Mouse (Mus musculus) urinary bladder, adult 2 months (tissue): Measurements from ENCODE around the gene Ramac. TPM values are rescaled to one million over a fixed set of nuclear protein-coding genes. Genes with fewer than 3 reads are reported as not detected.

Experiments used
- DNase-seq: peaks from one replicate; pipeline ENCODE4 v3.0.0; 2022; ENCODE audit warnings: low spot score
- polyA plus RNA-seq: library from polyadenylated mRNA; depleted of rRNA; stranded (reverse); fragments of >200 nt; gene quantifications from 2 replicates; pipeline ENCODE4 v1.2.3, GENCODE M21; 2012; rRNA removed

The Ramac gene
- 73.3 and 76.1 TPM in 2 replicates for polyA plus RNA-seq

DNA sequence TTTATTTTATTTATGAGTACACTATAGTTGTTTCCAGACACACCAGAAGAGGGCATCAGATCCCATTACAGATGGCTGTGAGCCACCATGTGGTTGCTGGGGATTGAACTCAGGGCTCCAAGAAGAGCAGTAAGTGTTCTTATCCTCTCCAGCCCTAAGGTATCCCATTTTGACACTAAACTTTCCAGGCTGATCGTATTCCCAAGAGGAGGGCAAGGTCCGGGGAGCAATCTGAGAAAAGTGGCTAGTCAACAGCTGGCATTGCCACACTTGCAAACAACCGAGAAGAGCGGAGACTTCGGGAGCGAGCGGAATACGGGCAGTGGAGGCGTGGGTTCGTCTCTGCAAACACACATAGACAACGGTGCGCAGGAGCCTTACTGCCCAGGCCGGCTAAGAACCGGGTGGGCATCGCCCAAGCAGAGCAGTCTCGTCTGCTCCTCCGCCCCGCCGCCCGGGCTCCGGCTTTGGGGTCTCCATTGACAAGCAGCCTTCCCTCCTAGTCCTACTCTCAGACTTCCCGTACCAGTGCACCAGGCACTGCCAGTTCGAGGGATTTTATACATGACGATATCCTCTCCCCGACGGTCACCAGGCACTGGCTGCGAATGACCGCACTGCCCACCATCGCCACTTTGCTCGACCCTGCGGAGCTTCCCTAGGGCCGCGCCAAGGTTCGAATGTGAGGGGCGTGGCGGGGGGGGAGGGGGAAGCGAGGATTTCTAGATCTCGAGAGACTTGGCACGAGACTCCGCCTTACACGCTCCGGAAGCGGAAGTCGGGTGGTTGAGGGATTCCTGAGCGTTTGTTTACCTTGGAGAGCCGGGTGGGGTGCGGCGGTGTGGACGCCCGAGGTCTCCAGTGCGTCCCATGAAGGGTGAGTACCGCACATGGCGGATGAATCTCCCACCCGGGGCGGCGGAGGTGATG, at the start of gene Ramac:
Gene Ramac, plus strand, starts transcription at position 746 of the 930 bp plus-strand sequence.
- DNase-seq = peak; percentile 71

DNA sequence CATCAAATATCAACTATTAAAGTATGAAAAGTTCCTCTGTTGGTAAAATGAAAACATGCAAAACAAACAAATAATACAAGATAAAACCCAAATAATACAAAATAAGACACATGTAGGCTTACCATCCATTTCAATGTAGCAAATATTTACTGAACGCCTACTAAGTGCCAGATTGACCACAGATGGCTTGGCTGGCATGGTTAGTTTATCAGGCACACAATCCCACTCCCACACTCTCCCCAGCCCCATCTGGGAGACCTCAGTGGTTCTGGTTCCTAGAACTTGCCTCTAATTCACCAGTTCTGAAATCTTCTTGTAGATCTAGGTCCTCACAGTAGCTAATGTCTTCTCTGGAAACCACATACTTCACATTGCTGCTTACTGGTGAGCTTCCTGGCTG, 44.1 kb upstream of the Ramac start:
- no peak for DNase-seq

DNA sequence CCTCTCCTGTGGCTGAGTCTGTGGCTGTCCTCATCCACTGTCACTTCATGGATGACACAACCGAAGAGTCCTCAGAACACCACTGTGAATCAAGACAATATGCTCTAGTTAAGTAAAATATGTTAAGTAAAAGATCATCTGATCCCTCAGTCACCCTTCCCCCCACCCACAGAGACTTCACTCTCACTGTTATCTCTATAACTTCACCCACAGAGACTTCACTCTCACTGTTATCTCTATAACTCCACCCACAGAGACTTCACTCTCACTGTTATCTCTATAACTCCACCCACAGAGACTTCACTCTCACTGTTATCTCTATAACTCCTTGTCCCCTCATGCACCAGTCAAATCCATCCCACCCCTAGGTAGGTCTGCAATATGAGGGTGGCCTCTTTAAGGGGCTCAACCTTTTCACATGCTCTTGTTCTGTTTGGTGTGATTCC, 43.5 kb upstream of the Ramac start:
- DNase-seq = no peak

DNA sequence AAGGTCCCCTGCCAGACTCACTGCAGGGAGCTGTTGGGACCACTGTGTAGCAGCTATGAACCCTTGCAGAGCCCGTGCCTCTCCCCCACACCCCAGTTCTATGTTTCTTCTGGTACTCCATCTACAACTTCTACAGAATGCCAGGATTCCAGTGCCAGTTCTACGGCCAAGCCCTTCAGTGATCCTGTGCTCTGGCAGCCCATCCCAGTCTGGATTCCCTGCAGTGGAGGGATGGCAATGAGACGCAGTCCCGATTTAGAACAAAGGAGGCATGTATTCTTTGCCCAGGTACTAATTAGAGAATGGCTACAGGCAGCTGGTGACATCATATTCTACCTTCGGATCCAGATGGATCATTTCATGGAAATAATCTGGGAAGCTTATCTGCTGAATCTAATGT, 41.5 kb upstream of the Ramac start:
- no peak for DNase-seq

DNA sequence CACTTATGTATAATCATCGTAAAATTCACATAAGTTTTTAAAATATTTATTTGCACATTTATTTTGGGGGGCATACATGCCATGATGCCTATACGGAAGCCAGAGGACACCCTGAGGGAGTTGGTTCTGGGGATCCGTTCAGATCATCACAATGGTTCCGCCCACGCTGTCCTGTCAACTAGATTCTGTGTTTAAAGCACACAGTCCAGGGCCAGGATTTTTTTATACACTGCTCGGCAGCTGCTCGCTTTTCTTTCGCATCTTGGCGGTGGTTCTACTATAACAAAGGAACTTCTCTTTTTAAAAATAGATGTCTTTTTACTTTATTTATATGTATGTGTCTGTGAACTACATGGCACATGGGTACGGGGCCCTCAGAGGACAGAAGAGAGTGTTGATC, 38.9 kb upstream of the Ramac start:
- DNase-seq = no peak

DNA sequence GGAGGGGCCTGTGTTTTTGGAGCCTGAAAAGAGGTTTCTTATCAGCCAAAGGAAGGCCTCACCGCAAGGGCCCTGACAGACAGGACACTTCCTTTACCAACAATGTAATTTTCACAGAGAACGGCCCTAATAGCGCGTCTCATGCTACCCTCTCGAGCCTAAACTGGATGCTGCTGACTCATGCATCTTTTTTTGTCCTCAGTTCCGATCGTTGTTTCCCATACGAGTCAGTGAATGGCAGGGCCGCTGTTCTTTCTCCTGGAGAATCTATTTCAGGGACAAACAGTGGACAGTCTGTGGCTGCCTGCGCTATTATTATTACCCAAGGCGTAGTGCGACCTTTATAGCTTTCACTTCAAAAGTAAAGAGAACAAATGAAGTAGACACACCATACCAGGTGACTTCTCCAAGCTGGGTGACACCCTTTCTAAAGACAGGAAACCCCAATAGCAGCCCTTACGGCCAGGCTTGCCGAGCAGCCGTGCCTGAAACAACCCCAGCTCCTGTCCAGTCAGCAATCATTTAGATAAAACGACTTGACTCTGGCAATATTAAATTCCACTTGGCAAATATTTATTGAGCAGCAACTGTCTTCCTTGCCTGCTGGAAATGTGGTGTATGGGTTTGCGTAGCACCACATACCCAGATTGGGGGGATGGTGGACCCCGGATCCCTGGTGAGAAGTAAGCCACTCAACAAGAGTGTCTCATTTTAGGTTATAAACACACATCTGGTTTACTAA, 36.6 kb upstream of the Ramac start:
- no peak for DNase-seq

DNA sequence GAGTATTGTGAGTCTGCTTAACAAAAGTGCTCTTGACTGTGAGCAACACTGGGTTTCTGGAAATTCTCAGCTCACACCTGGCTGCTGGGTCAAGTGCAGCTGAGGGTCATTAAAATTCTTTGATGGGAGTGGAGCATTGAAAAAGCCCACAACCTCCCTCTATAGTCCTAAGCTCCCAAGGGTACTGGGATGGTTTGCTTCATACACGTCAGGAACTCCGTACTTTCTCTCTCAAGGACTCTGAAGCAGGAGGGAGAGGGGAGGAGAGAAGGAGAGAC, 36.1 kb upstream of the Ramac start:
- DNase-seq = no peak

DNA sequence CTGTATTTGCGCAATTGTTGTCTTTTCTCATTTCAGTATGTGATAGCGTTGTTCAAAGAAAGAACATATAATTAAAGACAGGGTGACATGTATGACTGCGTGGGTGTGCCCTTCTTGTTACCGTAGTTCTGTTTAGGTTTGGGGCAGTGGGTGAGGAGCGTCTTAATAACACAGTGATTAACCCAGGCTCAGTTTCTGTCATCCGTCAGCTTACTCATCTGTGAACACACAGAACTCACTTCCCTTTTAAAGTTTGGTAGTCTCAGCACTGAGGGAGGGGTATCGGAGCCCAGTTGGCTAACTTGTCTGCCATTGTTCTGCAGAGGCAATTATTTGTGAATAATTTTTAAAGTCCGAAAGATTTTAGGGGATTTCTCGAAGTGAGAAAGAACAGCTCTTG, 35.0 kb upstream of the Ramac start:
- no peak for DNase-seq

DNA sequence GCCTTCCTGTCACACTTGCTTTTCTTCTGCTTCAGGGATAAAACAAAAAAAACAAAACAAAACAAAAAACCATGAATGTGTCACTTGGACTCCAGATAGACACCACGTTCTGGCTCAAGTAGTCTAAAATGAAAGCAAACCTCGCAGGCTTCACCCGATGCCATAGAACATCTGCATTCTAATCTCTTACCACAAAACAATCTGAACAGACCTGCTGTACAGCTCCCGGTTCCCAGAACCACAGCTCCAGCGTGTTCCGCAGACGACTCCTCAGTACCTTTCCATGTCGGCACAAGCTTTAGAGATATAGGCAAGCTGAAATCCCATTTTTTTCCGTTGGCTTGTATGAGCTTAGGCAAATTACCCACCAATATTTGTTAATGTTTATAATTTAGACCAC, 32.9 kb upstream of the Ramac start:
- DNase-seq = no peak

DNA sequence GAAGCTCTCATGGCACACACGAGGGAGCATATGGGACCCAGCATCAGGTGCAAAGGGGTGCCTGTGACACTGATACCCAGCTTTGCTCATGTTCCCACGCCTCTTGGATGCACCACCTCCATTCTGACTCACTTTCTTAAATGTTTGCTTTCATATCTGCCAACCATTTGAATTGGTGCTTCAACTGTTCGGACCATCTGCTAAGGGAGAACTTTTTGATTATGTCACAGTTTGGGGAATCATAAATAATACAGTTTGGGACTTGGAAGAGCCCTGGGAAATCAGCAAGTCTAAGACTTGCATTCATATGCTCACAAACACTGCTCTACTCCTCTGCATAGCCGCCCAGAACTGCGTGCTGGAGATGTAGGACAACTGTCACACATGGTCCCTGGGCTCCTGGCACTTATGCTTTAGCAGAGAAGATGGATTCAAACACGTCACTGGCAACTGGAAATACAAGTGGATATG, 31.5 kb upstream of the Ramac start:
- no peak for DNase-seq

DNA sequence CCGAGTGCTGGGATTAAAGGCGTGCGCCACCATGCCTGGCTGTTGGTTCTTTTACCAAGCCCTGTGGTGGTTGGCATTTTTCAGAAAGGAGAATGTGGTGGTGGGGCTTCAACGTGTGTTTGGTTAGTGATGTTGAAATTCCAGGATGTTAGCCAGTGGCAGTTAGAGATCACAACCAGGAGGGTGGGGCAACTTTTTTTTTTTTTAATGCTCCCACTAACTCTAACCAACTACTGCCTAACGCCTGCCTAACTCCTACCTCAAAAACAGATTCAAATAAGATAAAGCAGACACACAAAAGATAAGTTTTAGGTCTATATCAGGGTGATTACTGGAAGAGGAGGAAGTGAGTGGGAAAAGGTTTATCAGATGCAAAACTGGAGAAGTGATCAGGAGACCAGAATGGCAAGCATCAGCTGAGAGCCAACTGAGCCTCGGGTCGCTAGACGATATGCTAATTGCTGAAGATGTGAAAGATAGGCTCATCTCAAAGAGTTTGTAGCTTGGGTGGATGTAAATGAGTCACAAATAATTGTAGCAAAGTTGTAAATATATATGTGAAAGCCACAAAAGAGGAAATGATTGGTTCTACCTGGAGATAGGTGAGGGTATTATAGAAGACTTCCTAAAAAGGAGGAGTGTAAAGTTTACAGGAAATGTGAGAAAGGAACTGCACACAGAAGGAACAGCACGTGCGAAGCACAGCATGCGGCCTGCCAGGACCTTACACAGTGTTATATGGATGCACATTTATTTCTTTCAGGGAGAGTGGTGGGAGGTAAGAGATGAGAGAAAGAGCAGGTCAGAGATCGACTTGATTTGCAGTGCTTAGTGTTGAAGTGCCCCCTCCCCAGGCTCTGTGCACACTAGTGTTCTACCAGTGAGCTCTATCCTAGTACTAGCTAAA, 30.3 kb upstream of the Ramac start:
- DNase-seq = no peak

DNA sequence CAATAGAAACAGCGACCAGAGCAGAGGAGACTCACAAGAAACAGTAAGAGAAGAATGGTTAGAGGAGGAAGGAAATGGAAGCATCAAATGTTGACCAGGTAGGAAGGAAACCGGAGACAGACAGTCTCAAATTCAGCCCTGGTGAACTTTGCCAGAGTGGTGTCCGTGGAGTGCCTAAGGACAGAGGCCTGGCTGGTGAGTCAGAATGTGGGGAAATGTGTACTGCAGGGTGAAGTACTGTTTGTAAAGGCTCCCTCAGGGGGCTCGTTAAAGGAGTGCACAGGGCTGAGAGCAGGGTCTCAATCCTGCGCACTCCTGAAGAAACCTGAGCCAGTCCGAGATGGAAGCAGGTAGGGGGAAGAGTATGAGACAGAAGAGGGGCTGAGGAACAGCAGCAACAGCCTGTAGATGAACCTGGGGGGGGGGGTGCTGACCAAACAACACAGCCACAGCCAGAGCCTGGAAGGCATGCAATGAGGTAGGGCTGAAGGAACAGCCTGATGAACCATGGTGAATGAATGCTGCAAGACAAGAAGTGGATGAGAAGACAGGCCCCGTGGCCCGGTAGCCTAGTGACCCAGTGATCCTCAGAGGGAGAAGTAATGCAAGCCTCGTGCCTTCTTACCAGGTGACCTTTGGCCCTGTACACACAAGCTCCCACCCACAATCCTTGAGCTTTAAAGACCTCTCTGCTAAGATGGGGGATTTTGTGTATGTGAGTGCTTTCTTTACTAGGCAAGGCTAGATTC, 27.3 kb upstream of the Ramac start:
- DNase-seq = no peak

DNA sequence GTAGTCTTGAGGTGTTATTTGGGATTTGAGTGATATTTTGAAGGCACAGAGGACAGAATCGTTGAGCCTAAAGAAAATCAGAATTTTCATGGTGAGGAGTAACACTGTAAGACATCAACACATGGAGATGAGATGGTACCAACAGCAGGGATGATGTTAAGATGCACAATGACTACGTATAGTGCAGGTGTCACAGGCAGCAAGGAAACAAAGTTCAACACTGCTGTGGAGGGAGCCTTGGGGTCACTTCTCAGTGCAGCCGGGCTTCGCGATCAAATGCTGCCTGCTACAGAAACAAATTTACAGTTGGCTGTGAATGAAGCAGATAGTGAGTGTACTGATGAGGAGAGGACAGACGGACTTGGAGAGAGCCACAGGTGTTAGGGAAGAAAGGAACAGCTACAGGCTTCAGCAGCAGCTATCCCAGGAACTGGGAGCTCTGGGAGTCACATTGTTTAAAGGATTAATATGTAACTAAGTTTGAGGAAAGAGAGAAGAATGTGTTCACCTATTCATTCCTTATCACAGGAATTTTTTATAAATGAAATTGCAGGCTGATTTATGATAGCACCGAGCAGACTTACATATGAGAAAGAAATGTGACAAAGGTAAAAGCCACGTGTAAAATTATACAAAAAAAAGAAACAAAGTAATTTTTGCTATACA, 23.9 kb upstream of the Ramac start:
- DNase-seq = no peak

DNA sequence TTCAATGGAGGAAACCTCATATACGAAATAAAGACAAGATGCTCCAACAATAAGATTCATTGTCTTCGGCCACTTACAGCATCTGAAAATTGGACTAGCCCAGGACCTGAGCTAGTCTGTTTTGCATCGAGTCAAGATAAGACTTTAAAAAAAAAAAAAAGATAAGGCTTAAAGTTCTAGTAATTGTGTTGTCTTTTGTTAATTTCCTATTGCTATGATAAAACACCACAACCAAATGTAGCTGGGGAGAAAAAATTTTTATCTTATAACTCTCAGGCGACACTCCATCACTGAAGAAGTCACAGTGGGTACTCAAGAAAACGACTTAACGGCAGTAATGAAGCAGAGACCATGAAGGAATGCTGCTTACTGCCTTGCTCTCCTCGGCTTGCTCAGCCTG, 22.7 kb upstream of the Ramac start:
- DNase-seq = no peak

DNA sequence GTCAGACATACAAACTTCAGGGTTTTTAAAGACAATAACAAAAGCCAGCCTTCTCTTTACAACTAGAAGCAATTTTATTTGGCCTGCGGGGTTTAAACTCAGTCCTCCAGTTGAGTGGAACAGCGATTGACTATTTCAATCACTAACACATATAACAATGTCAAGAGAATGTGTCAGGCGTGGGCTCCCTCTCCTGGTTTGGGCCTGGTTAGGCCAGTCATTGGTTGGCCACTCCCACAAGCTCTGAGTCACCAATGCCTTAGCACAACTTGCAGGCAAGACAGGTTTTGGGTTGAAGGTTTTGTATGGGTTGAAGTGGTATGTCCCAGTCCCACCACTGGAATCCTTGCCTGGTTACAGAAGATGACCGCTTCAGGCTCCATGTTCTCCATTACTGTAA, 18.6 kb upstream of the Ramac start:
- no peak for DNase-seq

DNA sequence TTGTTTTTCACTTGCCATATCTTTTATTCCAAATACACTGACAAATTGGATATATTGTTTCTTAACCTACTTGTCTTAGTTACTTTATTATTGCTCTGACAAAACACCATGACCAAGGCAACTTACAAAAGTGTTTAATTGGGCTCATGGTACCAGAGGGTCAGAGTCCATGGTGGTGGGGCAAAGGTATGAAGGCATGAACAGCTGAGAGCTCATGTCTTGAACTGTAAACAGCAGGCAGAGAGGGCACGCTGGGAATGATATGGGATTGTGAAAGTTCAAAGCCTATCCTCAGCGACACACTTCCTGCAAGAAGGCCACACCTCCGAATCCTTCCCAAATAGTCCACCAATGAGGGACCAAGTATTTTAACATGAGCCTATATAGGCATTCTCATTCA, 14.8 kb upstream of the Ramac start:
- DNase-seq = no peak

DNA sequence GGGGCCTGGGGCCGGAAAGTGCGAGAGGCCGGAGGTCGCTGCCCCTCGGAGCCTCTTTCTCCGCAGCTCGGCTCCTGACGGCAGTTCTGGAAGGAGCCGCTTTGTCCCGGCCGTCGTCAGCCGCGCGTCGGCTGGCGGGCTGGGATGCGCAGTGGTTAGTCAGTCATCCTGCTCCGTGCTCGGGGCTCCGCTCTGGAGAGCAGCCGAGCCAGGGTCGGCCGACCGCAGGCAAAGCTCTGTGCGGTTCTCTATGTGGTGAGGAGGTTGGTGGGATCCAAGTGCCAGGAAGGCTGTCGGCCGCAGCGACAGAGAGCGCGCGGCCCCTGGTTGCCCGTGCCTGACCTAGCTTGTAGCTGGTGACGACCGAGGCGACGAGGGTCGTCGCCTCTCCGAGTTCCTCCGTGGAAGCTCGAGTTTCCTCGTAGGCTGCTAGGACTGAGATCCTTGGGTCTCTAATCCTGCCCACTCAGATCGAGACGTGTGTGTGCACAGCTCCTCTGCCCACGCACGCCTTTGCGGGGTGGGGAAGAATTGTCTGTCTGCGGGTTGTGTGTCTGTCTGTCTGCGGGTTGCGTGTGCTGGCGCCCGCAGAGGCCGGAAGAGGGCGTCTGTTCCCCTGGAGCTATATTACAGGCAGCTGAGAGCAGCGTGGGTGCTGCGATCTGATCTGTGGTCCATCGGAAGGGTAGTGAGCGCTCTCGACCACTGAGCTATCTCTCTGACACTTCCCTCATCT, 553 bp downstream of the Ramac start:
- no peak for DNase-seq

DNA sequence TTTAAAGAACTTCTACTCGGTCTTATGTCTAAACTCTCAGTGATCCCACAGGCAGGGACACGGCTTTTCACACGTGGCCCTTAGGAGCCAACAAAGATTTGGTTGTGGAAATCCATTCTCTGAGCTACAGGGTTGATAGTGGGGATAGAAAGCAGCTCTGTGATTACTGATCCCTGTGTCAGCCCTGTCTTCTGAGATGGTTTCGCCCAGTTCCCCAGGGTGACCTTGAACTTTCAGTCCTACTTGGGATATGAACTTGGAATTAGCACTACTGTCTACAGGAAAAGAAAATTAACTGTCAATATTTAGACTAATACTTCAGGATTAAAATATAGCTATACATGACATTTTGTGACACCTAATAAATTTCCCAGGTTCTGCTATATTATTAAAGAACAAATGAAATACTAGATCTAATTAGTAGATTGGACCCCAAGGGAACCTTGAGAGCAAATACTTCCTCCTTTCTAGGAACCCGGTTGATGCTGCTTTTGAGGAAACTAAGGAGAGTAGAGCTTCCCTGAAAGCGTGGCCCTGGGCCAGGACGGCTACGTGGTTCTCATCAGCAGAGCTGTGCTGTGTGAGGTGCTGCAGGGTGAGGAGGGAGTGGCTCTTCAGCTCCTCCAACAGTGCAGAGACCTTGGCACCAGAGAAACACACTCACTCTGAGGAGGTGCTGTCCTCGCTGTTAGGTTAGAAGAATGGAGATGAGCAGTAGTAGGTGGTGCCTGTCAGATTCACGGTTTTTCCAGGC, 10.2 kb downstream of the Ramac start:
- DNase-seq = no peak

DNA sequence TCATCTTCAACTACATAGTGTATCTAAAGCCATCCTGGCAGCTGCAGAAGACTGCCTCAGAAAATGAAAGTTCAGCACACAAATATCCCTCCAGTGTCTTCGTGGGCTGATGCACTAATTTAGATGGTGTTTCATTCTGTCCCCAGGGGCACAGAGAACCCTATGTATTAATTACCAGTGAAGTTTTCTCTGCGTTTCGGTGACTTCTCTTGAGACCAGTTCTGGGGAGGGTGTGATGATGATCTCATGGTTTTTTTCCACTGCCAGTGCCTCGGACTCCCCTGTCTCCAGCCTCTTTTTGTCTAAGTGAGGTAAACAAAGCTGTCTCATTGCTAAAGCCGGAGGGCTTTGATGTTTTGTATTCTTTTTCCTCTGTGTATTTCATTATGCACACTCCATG, 12.6 kb downstream of the Ramac start:
- no peak for DNase-seq
